Mouse (Mus musculus) cerebellum, adult 18-20 months (tissue): Measurements from ENCODE around the gene Peli2.
A peak's percentile ranks its signal among the peaks of the same experiment; 100 is the strongest.

Experiments used
- DNase-seq, 2 experiments: peaks; one replicate each; pipeline ENCODE4 v3.0.0; 2021

Gene Peli2

GRCm38 (mm10) chr14:48126931-48127330 lies 6.3 kb downstream of the Peli2 start:
- no peak for DNase-seq

GRCm38 (mm10) chr14:48127609-48128185 lies 7.1 kb downstream of the Peli2 start:
- DNase-seq: no peak

DNA sequence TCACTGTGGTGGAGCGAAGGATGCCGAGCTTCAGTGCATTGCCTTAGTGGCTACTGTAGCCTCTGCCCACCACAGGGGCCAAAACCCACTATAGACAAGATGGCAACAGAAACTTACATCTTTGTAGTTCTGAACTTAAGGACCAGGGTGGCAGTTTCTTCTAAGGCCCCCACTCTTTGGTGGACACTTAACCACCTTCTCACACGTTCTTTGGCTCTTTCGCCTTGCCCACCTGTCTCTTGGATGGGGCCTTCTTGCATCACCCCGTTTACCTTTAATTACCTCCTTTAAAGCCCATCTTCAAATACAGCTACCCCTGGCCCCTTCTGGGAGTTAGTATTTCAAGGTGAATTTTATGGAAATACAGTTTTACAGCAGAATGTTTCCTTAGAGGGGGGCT lies 8.1 kb downstream of the Peli2 start:
- DNase-seq: no peak

GRCm38 (mm10) chr14:48130021-48130420 lies 9.4 kb downstream of the Peli2 start:
- DNase-seq: no peak

DNA sequence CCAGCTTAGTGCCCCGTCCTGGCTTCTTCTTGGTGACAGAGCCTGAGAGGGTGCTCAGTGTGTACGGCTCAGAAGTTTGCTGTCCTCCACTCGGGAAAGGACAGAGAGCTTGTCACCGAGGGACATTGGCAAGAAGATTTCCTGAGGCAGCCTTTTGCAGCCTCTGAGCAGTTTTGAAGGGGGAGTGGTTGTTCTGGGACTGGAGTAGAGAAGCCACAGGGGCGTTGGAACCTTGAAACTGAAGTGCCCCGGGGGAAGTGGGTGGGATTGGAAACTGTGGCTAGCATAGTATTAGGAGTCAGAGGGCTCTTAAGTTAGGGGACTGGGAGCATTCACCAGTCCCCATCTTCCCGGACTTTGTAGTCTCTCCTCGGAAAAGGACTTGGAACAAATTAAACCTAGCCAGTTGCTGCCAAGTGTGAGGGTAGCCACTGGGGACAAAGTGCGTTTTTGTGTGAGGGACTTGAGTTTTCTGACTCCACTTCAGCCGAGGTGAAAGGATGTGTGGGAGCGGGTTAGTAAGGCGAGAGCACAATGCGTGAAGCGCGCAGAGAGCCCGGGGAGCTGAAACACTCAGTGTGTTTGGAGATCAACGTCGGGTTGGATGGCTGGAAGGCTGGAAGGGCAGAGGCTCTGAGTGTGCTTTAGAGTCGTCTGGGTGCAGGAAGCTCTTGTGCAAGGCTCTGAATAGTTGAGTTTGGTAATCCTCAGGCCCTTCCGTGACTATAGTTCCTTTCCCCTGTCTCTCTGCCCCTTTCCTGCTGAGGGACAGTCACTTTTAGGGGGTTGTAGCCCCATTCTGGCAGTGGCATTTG lies 10.3 kb downstream of the Peli2 start:
- peak in 1 of 2 experiments; percentile 11 for DNase-seq

DNA sequence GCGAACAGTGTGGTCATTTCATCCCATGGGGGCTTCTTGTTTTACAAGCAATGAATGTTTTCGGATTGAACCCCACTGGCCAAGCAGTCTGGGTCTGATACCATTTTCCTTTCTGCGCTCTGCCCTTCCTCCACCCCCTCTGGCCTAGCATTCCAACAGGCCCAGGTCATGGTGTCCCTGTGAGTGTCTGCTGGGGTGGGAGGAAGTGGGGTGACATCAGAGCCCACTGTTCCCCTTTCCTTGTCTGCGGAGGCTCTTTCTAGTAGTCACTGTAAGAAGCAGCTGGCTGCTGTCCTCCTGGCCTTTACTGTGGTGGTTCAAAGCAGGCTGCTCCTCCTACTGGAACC lies 10.9 kb downstream of the Peli2 start:
- peak in 1 of 2 experiments; percentile 11 for DNase-seq

DNA sequence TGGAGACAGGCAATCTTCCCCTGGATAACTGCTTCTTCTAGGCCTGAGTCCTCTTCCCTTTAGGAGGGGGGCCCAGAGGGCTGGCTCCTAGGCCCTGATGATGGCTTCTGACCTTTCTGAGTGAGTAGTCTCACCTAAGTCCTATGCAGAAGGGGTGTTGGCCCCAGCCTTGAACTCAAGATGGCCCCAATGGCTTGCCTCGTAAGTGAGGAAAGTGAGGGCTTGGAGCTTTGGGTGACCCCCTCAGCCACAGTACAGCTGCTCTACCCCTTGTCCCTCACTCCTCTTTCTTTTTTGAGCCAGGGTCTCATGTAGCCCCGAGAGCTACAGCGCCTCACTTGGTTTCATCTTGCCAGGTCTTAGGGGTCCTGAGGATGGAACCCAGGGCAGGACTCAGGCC lies 11.6 kb downstream of the Peli2 start:
- peak in 1 of 2 experiments; percentile 1 for DNase-seq

DNA sequence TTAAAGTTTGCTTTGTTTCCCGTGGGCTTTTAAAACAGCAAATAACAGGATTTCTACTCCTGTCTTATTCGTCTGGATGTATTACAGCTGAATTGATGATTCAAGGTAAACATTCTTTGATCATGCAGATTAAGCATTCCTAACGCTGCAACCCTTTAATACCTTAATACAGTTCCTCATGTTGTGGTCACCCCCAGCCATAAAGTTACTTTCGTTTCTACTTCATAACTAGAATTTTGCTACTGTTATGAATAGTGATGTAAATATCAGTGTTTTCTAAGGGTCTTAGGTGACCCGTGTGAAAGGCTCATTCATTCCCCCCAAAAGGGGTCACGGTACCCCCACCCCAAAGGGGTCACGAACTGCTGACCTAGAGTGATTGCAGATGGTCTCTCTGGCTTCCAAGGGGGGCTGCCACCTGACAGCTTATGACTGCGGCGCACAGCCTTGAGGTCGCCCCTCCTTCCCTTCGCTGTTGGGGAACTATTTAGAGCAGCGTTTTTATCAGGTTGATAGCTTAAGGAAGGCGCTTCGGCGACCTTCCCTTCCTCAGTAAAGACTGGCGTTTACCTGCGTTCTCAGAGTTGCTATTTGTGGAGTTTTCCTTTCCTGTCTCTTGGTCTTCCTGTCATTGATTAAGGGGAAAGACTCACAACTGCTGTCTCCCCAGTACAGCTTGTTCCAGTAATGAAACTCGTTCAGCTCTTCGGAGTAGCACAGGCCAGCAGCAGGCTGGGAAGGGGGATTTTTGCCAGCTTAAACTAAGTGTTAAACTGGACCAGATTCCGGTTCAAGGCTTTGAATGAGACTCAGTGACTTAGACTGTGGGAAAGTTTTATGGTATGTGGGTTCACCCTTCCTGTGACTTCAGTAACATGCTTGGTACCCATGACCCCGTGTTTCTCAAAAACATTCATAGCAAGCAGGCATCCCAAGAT lies 12.5 kb downstream of the Peli2 start:
- peak in 1 of 2 experiments; percentile 4 for DNase-seq

- no peak for DNase-seq
These were observed 13.7 kb downstream of the Peli2 start for GRCm38 (mm10) chr14:48134344-48134743.

GRCm38 (mm10) chr14:48135816-48136345 lies 15.3 kb downstream of the Peli2 start:
- DNase-seq: no peak

DNA sequence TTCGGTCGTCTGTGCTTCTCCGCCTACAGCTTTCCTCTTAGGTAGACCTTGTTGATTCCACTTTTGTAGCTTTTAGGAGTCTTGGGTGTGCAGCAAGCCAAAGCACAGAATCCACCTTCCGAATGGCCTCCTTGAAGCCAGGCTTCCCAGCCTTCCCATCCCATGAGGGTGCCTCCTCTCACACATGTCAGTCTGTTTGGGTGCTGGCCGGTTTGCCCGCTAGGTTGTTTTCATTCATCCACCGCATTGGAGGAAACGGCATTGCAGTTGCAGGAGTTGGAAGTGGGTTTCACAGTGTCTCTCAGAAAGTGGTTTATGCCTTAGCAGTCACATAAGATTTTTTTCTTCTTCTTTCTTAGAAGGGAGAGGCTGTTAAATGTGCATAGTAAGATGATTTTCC lies 17.1 kb downstream of the Peli2 start:
- no peak for DNase-seq

DNA sequence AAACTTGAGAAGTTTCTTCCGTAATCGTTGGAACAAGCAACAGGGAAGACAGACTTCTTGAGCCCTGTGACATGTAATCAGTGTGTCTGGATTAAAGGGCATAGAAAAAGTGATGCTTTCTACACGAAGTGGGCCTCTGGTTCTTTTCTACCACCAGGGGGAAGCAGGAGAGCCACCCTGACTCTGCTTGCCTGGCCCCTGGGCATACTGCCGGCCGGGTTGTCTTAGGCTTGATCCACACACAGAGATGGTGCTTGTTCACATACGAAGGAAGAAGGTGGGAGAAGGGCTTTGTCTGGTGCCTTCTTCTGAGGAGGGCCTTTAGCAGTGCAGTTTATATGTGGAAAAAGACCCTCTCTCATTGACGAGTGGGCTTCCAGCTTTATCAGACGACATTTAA lies 17.5 kb downstream of the Peli2 start:
- peak; percentile 56 to 67 for DNase-seq

GRCm38 (mm10) chr14:48139409-48139808 lies 18.8 kb downstream of the Peli2 start:
- DNase-seq: peak; percentile 59 to 72

- DNase-seq: no peak
These were observed 21.1 kb downstream of the Peli2 start for GRCm38 (mm10) chr14:48141694-48142093.

- DNase-seq: no peak
These were observed 22.1 kb downstream of the Peli2 start for GRCm38 (mm10) chr14:48142696-48143095.

DNA sequence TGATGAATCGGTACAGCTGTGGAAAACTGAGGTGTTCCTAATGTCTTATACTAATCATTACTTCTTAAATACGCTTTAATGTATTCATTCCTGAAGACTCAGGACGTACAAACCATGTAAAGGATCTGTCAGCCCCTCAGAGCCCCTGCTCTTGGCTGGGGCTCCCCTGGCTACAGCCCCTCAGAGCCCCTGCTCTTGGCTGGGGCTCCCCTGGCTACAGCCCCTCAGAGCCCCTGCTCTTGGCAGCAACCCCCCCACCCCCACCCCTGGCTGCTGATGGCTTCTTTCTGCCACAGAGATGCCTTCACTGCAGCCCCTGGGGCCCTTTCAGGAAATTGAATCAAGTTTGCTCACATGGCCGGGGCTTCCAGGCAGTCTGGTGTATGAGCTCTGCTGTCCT lies 22.5 kb downstream of the Peli2 start:
- DNase-seq: no peak

DNA sequence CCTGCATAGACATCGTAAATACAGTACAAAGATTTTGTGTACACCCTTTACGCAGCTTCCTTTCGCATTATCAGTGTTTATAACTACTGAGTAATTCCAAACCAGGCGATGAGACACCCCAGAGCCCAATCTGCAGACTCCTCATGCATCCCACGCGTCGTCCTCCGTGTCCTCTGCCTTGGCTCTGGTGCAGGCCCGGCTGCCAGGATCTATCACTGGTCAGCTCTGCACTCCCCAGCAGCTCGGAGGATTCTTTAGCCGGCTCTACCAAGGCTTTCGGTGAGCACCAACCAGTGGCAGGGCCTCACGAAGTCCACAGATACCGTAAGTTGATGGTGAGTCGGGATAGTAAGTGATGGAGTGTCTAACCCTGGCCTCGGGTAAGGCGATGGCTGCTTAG lies 23.7 kb downstream of the Peli2 start:
- peak; percentile 53 to 55 for DNase-seq

GRCm38 (mm10) chr14:48147688-48148087 lies 27.1 kb downstream of the Peli2 start:
- no peak for DNase-seq

GRCm38 (mm10) chr14:48148615-48149014 lies 28.0 kb downstream of the Peli2 start:
- DNase-seq: no peak

GRCm38 (mm10) chr14:48149351-48149750 lies 28.7 kb downstream of the Peli2 start:
- DNase-seq: no peak

- no peak for DNase-seq
These were observed 30.3 kb downstream of the Peli2 start for GRCm38 (mm10) chr14:48150903-48151302.

DNA sequence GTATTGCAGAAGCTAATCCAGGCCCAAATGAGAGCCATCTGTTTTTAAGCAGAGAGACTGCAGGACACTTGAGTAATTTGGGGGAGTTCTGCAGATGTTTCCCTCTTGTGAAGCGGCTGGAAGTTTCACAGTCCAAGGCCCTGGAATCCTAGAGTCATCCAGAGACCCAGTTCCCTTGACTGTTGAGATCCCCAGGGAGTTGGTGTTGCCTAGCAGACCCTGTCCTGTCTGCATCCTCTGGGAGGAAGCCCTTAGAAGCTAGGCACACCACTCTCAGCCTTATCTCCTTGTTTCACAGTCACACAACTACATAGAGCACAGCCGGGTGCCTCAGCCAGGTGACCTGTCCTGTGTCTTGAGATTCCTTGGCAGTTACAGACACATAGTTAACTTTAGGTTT lies 30.9 kb downstream of the Peli2 start:
- DNase-seq: no peak

- no peak for DNase-seq
These were observed 32.4 kb downstream of the Peli2 start for GRCm38 (mm10) chr14:48153064-48153463.
